Mouse (Mus musculus): ENCODE measurements at regions not wholly inside any gene's neighbourhood (a gene's known extent, or its start where the extent isn't known, plus 50 kb on each side); places are given as distances from the start of the nearest gene placed in this dataset.
A peak's percentile ranks its signal among the peaks of the same experiment; 100 is the strongest.

DNA sequence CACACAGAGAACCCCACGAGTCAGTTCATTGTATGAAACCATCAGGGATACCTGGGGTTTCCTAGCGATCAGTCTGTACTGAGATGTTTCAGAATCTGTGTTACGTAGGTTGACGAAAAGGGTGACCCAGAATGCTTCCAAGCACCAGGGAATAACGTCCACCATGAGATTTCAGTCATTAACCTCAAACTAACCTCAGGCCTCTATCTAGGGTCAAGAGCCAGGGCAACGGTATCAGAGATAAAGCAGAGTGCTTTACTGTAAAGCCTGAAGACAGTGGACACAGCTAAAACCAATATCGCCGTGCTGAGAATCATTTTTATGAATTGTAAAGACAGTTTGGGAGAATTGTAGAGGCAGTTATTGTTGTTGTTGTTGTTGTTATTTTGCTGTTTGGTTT is 52.9 kb upstream of the Errfi1 start:
- DNase-seq (ENCODE audit: extremely low read depth, low read depth): no peak

DNA sequence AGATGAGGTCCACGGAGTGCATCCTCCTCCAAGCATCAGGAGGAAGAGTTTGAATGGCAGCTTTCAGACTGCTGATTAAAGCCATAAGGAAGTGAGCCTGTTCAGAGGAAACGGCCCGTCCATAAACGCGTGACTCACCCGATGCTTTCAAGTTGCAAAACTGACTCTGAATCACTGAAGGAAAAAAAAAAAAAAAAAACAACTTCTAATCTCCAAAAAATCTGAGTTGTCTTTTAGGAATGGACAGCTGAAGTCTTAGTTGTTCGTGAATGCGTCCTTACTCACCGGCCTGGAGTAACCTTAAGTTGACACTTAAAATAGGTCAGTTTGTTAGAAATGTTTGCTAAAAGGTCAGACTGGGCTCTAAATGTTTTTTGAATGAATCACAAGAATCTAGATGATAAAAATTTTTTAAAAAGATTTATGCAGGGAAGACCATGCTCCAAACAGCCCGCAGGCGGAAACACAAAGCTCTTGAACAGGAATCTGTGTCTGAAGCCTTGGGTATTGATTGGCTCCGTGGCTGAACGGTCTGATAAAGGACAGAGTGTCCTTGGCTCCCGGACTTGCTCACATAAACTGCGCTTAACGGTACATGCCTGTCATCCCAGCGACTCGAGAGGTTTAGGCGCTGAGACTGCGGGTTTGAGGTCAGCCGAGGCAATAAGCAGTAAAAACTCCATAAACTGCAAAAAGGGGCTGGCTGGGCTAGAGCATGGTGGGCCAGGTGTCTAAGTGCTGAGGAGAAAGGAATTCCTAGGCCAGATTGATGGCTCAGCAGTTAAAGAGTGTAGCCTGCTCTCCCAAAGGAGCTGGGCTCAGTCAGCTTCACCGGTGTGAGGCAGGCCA is 53.9 kb upstream of the Errfi1 start:
- DNase-seq (ENCODE audit: extremely low read depth, low read depth): no peak

DNA sequence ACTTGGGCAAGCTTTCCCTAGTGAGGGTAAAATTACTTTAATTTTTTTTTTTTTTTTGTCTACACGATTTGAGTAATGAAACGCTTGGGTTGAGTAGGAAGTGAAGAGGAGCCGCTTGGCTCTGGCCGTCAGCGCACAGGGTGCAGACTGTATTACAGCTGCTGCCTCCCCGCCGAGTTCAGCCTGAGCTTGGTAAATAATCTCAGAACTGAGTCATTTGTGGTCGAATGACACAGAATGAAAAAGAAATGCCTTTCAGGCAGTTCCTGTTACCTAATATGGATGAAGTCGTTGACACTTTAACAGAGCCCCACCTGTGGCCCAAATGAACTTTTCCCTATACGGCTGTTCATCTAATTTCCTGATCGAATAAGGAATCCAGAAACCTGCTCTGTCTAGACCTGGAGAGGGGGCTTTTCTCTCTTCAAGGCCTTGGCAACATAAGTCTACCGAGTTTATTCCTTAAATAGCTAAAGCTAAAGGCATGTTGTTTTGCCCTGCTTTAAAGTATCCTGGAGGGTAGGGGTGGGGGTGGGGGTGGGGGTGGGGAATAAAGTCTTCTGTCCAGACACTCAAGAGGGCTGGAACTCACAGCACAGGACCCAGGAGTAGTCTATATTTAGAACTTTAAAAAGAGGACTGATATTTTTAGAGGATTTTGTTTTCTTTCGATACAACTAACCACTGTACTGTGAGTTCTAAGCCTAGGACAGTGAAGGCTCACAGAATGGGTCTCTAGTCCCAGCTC is 54.8 kb upstream of the Errfi1 start:
- DNase-seq (ENCODE audit: extremely low read depth, low read depth): no peak

DNA sequence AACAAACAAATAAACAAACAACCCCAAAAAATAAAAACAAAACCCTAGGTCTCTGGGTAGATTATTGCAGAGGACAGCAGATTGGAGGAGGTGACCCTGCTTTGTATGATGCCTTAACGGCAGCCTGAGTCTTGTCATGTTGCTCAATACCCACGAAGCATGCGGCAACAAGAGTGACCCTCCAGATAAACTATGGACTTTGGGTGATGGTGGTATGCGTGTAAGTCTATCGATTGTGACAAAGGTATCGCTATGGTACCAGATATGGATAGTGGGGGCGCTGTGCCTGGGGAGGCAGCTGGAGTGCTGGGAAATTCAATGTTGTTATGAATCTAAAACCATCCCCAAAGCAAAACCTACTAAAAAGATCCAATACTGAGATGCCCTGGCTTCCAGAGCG is 55.4 kb upstream of the Errfi1 start:
- DNase-seq (ENCODE audit: extremely low read depth, low read depth): no peak

DNA sequence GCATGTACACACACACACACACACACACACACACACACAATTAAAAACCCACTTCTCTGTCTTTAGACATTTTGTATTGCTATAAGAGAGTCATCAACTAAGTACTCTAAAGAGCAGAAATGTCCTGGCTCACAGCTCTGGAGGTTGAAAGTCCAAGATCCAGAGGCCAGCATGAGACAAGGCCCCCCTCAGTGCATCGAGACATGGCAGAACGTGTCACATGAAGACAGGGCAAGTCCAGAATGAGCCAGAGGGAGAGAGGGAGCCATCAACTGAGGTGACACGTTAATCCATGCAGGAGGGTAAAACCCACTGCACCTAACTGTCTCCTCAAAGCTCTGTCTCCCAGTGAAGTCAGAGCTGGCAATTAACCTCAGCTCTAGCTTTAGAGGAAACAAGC is 56.7 kb upstream of the Errfi1 start:
- no peak for DNase-seq (ENCODE audit: extremely low read depth, low read depth)

DNA sequence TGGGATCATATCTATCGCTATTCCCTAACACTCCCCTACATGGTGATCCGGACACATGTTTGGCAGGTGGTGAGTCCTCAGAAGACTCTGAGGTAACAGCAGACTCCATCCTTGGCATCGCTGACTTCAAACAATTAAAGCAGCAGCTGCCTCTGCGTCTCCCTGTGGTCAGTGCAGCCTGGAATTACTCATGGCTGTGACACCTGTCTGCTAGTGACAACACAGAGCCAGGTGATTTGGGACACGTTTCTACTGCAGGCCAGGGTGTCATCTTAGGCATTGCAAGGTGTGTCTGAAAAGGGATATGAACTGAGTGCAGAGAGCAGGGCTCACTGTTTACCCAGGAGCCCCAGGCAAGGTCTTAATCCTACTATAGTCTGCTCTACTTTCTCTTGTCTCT is 58.8 kb upstream of the Errfi1 start:
- DNase-seq (ENCODE audit: extremely low read depth, low read depth): no peak

DNA sequence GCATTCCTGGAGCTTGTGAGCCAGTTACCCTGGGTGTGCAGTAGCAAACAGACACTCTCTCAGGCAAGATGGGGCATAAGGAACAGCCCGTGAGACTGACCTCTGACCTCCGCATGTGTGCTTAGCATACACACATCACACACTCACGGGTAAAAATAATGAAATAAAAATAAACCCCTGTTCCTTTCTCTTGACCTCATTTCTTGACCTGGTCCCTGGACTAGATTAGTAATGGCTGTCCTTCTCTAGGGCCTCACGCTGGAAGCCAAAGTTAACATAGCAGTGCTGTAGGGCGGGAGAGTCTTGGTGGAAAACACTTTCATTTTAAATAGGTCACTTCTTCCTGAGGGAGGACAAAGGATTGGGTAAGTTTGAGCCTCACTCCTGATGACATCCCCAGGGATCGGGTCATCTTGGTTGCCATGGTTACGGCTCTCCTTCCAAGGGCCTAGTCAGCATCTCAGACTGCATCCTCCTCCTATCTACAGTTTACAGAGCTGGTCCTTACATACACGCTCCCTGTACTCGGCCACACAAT is 59.4 kb upstream of the Errfi1 start:
- DNase-seq (ENCODE audit: extremely low read depth, low read depth): no peak

DNA sequence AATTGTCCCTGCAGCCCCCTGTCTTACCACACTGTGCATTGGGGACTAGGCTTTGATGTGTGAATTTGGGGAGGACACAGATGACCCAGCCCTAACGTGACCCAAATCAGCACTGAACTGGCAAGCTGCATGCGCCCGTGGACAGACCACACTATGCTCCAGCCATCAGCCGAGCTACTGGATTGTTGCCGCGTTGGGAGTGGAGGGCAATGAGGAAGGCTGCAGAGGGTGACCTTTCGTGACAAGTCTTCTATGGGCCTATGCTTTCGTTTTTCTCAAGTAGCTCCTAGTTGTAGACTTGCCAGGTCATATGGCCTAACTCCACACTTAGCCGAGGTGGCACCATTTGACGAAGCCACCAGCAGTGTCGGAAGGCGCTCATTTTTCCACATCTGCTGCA is 60.6 kb upstream of the Errfi1 start:
- no peak for DNase-seq (ENCODE audit: extremely low read depth, low read depth)

DNA sequence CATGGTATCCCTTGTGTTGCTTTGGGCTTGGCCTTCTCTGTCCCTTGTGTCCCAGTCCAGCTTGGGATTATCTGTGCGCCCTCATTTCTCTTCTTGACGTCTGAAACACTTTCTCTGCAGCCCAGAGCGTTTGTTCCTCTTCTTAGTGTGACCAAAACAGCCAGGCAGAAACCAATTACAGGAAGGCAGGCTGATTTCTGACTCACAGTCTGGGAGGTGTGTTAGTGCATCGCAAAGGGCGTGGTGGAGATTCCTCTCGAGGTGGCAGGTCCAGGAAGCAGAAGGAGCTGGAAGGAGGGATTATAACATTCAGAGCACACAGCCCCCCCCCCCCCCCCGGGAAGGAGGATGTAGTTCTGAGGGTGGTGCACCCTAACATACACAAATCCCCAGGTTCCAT is 64.6 kb upstream of the Errfi1 start:
- peak; percentile 34 for DNase-seq (ENCODE audit: extremely low read depth, low read depth)

DNA sequence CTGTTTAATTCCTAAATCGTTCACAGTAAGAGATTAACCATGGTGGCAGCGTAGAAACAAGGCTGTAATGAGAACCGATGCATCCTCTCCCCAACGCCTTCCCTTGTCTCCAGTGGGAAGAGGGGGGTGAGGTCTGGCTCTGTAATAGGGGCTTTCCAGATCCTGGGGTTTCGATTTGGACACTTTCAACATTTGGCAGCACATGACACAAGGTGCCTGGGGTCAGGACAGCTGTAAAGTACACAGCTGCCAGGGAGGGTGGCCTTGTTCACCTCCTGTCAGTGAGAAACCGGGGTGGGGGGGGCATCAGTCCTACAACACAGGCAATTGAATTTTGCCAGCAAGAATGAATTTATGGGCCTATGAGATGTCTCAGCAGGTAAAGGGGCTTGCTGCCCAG is 66.6 kb upstream of the Errfi1 start:
- no peak for DNase-seq (ENCODE audit: extremely low read depth, low read depth)

DNA sequence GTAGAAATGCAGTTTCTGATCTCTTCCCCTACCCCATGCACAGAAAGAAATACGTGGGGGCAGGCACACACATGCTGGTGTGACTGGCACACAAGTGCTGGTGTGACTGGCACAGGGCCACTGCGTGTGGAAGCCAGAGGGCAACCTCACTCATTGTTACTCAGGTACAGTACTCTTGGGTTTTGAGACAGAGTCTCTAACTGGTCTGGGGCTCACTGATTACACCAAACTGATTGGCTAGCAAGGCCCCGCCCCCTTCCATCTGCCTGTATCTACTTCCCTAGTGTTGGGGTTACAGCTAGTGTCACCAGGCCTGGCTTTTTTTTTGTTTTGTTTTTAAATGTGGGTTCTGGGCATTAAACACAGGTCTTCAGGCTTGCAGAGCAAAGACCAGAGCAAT is 67.1 kb upstream of the Errfi1 start:
- peak; percentile 26 for DNase-seq (ENCODE audit: extremely low read depth, low read depth)

DNA sequence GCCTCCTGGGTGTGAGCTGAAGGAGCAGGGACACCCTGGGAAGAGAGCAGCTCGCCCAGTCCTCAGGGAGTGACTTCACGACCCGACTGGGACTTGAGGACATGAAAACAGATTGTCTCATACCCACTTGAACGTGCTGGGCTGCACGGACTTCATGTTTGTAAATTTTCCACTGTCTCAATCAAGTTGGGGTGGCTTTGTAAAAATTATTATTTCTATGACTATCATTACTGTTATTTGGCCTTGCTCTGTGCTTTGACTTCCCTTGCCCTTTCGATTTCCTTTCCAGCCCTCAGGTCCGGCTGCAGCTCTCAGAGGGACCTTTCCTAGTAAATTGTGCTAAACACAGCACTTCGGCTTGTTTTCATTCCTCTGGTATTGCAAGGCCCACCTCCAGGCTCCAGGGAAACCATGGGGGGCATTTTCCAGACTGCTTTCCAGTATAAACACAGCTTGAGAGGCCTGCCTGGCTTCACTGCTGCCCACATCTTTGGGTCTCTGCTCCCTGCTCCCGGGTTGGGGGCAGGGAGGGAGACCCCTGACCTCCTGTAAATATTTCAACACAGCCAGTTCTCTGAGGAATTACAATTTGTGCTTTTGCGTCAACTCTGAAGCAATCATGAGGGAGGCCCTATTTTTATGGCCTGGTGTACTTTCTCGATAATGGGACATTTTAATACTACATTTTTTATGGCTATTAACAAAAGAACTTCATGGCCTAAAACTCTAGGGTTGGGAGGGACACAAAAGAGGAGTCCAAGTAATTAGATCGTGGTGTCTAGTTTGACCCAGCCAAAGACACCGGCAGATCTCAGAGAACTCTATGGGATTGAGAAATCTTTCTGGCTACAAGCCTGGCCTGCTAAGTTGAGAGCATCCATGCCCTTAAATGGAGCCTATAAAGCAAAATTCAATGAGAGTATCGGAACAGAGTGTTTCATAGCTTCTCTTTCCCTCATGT is 68.9 kb upstream of the Errfi1 start:
- no peak for DNase-seq (ENCODE audit: extremely low read depth, low read depth)

DNA sequence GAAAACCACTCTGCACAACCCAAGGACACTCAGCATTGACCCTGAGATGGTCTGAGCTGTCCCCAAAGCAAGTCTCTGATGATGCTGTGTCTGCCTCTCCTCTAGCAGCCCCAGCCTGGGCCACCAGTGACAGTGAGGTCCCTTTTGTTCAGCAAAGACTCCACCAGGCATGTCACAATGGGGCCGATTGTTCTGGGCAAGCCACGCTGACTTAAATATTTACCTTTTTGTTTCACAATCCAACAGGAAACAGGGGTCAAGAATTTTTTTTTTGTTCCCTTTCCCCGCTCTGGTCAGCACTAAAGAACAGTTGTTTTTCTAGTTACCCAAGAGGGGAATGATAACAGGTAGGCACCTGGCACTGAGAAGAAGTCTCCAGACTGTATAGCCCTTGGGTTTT is 72.4 kb upstream of the Errfi1 start:
- DNase-seq (ENCODE audit: extremely low read depth, low read depth): no peak

DNA sequence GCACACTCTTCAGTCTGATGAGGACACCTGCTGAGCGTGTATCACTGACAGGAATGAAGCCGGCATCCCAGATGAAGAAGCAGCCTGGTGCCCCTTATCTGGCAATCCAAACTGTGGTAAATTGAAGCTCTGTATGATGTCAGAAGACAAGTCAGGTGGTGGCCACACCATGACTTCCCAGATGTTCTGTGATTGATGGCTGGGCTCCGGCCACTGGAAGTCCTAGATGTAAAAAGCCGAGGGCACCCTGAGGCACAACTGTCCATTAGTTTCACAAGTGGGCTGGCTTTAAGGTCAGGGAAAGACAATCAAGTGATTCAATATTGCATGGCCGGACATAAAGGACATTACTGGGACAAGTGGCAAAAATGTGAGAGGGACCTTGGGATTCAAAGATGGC is 74.4 kb upstream of the Errfi1 start:
- DNase-seq (ENCODE audit: extremely low read depth, low read depth): no peak

DNA sequence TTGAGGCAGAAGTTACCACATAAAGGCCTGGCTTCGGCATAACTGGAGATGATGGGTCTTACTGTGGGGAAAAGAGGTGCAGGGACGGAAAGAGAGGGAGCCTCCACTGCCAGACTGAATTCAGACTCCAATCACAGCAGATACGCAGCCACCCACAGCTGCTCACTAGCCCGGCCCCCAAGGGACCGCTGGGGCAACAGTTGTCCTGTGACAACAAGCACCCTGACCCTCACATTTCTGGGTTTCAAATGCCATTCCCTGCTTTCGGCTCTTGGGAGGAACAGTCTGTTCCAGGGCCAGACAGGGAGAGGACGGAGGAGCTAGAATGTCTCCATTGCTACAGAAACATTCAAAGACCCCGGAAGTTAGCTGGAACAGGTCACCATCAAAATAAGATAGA is 75.0 kb upstream of the Errfi1 start:
- DNase-seq (ENCODE audit: extremely low read depth, low read depth): no peak

DNA sequence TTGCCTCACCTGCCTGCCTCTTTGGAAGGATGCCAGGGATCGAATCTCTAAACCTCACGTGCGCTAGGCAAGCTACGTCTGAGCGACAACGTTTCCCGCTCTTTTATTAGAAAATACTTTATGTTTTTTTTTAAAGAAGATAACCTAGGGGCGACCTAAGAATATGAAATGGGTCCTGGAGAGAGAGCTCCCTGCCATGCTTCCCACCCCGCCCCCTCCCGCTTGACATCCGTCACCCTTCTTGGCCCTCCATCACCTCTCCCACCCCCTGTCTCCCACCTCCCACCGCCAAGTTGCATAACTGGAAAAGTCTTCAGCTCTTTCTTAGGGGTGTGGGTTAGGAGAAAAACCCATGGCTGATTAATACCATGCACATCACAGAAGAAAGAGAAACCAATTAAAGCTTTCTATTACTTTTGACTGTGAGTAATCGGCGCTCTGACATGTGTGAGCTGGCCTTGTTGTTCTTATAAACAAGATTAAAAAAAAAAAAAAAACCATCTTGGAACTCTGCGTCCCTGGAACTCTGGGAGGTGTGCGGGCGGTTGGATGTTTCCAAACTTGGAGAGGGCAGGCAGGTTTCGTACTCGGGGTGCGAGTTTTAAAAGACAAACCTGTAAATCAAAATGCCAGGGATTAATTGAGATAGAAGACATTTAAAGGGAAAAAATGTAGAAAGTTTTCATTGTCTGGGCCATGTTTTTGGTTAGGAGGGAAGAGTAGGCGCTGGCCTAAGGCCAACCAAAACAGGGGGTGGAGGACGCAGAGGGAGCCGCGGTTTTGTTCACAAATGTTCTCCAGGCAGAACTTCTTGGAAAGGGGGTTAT is 77.8 kb upstream of the Errfi1 start:
- no peak for DNase-seq (ENCODE audit: extremely low read depth, low read depth)

DNA sequence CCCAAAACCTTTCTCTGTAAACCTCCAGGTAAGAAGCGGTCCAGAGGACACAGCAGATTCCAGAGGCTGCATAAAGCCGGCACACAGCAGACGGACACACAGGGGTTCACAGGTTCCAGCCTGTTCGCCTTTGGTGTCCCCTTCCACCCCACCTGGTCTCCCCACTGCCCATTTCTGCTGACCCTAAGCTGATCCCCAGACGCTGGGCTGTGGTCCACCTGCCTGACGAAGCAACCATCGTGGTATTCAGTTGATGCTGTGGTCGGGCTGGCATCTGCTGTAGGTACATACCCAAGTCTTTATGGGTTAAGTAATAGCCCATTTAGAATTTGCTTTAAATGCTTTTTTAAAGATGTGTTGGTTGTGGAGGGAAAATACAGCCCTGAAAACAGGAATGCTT is 78.4 kb upstream of the Errfi1 start:
- DNase-seq (ENCODE audit: extremely low read depth, low read depth): no peak

DNA sequence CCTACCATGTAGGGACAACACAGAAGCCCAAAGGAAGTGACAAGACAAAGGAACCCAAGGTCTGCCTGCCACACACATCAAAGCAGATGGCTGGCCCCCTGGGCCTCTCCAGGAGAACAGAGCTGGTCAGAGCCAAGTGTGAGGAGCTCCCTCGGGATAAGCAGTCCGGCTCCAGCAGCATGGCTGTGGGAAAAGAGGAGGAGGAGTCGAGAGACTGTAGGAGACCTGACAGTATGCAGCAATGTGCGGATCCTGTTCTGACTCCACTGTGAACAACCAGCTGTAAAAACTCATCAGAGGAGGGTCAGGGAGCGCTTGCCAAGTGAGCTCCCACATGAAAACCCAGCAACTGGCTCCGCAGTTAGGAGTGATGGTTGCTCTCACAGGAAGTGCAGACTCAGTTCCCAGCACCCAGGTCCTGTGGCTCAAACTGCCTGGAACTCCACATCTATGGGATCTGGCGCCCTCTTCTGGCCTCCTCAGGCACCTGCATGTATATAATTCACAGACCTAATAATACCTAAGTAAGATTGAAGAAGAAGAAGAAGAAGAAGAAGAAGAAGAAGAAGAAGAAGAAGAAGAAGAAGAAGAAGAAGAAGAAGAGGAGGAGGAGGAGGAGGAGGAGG is 79.3 kb upstream of the Errfi1 start:
- DNase-seq (ENCODE audit: extremely low read depth, low read depth): no peak

DNA sequence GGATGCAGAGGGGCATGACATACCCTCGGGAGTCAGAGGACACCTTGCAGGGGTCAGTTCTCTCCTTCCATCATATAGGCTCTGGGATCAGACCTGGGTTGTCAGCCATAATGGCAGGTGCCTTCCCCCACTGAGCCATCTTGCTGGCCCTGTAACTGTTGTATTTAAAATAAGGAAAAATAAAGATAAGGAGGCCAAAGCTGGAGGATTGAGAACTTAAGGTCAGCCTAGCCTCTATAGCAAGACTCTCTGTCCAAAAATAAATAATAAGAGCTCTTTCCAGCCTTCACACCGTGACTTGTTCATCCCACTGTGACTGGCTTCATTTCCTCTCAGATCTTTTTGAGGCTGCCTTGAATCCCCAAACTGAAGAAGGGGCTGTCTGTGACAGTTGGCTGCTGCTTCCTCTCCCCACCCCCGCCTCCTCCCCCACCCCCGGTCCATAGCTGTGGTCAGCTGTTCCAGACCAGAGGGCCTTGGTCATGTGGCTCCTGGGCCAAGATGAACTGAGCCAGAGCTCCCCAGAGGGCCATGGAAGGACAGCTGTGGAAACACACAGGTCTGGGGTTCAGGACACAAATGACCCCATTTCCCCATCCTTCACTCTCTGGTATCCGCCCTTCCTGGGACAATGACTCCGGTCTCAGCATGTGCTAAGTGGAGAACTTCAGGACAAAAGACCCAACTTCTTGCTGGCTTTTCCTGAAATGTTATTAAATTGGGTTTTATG is 81.6 kb upstream of the Errfi1 start:
- DNase-seq (ENCODE audit: extremely low read depth, low read depth): no peak

DNA sequence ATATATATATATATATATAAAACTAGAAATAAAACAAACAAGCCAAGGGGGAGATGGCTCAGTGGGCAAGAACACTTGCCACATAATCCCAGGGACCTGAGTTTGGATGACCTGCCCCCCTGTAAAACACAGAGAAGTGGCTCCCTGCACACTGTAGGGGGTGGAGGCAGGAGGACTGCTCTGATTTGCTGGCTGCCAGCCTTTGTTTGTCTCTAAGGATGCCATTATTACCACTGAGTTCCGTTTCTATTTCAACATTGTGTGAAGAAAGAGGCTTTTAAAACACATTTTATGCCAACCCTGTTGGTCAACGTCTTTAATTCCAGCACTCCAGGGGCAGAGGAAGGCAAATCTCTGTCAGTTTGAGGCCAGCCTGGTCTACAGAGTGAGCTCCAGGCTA is 82.2 kb upstream of the Errfi1 start:
- no peak for DNase-seq (ENCODE audit: extremely low read depth, low read depth)

Data from MEL-GATA-1-ER (cell line).